Mouse (Mus musculus): ENCODE measurements at regions not wholly inside any gene's neighbourhood (a gene's known extent, or its start where the extent isn't known, plus 50 kb on each side); places are given as distances from the start of the nearest gene placed in this dataset.

DNA sequence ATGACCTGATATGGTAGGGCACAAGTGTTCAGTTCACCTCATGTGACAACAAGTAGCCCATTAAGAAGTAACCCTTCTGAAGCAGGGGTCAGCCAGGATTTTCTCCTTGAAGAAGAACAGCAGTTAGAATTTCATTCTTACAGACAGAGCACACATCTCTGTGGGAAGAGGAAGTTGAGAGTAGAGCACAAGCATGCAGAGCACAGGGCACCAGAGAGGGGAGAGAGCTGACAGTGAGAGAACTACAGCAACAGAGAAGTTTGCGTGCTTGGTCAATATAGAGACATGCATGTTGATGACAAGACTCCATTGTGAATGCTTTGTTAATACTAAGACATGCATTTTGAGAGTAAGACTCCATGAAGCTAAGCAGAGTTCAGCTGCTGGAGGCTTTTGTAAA, 263.2 kb upstream of the Tusc1 start:
- TF ChIP-seq GATA1 (IDR thresholded peaks at IDR 0.05; ENCODE audit: borderline replicate concordance, low read length) (no peak), FLI1 (IDR thresholded peaks at IDR 0.05; ENCODE audit: low read length) (no peak)
